Mouse (Mus musculus): ENCODE data around the gene Dnaaf3.

The Dnaaf3 gene

DNA sequence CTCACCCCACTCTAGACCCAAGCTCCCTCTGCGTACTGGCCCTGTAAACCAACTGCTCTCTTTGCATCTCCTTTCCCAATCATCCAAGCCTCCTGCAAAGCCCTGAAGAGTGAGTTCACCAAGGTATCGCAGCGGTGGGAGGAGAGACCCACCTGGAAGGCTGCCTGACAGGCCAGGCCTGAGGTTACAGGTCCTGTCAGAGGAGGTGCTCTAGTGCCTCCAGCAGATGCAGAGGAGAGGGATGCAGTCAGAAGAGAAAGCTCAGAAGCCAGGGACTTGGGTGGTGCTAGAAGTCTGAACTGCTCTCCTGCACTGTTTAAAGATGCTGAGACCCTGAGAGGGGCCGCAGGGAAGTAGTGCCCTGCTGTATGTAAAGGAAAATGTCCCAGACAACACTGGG is 33.2 kb downstream of the Dnaaf3 start:
- no peak for DNase-seq (ENCODE audit: low spot score in 2 of 2)

DNA sequence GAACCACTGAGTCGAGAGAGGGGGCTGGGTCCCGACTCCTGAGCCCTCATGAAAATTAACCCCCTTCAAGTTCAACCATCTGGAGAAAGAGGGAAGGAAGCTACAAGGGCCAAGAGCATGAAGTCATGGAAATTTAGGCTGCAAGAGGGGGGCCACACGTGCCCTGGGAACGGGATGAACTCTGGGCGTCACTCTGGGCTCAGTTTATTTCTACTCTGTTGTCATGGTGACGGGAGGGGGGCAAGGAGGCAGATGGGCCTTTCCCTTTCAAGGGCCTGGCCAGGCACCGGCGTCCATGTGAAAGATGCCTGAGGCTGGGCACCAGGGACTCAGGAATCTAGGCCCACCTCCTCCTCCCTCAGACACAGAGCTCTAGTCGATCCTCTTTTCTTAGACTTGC is 34.0 kb downstream of the Dnaaf3 start:
- no peak for DNase-seq (ENCODE audit: low spot score in 2 of 2)

DNA sequence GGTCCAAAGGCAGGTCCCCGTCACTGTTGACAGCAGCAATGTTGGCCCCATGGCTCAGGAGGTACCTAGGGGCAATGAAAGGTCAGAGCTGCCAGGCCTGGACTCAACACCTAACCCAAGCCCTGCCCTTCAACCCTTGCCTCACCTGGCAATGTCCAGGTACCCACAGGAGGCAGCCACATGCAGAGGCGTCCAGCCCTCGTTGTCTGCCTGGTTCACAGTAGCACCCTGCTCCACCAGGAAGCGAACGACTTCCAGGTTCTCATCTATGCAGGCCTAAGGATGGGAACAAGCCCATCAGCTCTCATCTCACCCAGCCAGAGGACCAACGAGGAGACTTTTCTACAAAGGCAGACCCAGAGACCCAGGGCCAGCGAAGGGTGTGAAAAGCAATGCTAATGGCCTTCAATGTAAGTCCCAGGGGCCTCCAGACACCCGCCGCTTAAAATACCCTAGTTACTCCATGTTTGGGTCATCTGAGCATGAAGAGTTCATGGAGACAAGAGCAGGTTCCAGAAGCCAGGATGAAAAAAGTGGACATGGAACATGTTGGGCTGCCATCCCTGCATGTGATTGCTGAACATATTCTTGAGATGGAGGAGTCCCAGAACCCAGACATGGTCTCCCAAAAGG is 34.9 kb downstream of the Dnaaf3 start:
- DNase-seq (ENCODE audit: low spot score in 2 of 2): no peak

DNA sequence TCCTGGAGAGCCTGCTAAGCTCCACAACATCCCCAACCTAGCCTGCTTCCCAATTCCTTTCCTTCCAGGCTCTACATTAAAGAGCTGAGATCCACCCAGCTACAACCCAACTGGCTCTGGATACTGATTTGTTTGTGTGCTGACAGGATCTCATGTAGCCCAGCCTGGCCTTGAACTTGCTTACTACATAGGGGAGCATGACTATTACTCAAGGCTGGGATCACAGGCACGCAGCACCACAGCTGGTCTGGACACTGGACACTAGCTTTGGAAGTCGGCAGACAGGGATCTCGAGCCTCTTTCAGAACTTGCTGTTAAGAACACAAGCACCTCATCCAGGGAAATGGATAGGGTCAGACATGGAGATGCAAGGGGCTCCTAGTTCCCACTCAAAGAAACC is 35.8 kb downstream of the Dnaaf3 start:
- DNase-seq (ENCODE audit: low spot score in 2 of 2): no peak

DNA sequence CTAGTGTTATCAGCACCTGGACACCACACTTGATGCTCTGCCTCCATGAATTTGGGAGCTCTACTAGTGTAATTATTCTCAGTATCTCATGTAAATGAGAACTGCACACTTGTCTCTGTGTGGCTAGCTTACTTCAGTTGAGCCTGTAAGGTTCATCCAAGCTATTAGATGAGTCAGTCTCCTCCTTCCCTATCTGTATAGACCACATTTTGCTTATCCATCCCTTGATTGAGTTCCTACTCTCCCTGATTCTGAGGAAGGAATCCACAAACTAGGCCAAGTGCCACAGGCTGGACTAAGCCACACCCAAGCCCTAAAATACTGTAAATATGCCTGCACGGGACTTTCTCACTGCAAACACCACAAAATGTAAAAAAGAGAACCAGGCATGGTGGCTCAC is 38.3 kb downstream of the Dnaaf3 start:
- DNase-seq (ENCODE audit: low spot score in 2 of 2): no peak

DNA sequence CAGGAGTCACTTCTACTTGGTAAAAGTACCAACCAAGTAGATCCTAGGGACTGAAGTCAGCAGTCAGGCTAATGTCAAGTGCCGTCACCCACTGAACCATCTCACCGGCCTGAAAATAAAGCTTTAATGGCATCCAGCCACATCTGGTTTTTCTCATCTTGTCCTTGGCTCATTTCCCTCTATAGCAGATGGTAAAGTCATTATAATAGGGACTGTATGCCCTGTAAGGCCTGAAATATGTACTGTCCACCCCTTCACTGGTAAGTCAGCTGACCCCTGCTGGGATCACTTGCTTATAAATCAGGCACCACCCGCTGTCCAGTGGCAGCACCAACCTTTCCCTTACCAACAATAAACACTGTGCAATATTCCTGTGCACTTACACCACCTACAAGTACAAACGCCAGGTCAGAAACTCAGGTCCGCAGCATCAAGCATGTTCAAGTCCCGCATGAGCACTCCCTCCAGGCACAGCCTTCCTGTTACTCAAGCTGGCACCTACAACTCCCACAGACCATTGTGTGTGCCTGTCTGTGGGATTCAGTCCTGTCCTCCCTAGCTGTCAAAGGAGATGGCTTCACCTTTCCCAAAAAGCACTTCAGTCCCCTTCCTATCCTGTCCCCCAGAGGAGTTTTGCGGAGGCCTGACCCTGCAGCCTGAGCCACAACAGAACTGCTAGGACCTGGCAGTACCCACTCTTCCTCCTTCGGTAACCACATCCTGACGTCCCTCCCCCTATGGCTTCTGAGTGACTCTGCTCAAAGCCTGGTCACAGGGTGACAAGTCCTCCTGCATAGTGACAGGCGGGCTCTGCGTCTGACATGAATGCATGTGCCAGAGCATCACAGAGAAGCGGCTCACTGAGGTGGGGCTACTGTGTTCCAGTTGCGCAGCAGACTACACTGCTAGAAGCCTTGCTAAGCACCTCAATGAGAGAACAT is 39.7 kb downstream of the Dnaaf3 start:
- peak; percentile 60 to 79 for DNase-seq (ENCODE audit: low spot score in 2 of 2)

DNA sequence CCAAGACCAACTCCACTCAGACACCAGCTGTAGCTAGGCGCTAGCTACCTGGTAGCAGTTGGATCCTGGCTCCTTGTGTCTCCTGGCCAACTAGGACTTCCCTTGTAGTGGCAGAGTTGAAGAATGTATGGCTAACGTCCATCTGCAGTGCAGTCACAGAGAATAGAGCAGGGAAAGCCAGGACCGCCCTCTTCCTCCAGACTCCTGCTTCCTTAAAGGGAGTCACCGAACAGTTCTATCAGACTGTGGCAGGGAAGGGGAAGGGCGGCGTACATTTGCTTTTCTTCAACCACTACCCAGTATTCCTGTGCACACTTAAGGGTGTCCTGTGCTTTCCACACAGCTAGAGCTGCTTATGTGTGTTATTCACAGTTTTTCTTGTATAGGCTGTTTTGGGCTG is 40.9 kb downstream of the Dnaaf3 start:
- DNase-seq (ENCODE audit: low spot score in 2 of 2): no peak

DNA sequence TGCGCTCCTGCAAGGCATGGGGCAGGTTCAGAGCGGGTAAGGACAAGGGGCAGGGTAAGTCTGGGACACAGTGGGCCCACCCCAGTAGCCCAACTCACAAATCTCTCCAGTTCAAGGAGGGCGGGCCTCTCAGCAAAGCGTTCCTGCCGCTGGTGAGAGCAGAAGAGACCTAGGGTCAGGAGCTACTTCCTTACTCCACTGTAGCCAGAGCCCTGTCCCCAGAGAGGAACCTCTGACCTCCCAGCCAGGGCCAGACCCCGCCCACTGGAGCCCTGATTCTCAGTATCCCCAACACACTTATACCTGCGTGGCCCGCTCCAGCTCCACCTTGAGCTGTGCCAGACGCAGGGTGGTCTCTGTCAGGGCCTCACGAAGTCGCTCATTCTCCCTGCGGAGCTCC is 50.0 kb downstream of the Dnaaf3 start:
- DNase-seq (ENCODE audit: low spot score in 2 of 2): no peak

DNA sequence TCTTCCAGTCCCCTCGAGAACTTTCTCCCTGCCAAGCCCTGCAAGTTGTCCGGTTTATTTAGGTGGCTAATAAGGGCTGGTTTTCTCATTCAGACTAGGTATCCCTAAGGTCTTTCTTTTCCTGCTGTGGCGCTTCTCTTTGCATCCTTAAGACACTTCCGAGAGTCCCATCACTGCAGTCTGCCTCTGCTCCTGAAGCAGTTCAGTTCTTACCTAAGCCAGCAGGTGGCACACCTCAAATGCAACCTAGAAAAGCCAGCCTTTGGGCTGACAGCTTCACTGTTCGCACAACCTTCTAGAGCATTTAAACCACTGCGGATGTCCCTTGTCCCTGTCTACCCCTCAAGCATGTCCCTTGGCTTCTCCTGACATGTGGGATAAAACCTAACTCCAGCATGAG is 52.6 kb downstream of the Dnaaf3 start:
- peak in 1 of 2 experiments; percentile 41 for DNase-seq (ENCODE audit: low spot score in 2 of 2)

DNA sequence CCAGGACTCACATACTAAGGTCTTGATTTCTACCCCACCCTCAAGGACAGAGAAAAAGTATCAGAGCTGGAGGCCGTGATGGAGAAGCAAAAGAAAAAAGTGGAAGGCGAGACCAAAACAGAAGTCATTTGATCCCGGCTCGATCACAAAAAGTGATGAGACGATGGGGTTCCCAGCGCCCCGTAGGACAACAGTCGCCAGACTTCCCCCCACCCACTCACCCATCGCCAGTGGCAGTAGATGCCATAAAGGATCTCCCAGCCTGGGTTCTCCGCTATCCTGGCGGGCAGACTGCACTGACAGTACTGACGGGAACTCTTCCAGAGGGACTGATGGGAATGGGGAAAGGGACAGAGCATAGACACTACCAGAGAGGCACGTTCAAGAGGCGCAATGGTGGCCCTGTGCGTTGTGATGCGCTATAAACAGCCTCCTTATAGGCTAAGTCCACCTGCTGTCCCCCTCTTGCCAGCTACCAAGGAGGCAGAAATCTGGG is 53.4 kb downstream of the Dnaaf3 start:
- DNase-seq (ENCODE audit: low spot score in 2 of 2): no peak

DNA sequence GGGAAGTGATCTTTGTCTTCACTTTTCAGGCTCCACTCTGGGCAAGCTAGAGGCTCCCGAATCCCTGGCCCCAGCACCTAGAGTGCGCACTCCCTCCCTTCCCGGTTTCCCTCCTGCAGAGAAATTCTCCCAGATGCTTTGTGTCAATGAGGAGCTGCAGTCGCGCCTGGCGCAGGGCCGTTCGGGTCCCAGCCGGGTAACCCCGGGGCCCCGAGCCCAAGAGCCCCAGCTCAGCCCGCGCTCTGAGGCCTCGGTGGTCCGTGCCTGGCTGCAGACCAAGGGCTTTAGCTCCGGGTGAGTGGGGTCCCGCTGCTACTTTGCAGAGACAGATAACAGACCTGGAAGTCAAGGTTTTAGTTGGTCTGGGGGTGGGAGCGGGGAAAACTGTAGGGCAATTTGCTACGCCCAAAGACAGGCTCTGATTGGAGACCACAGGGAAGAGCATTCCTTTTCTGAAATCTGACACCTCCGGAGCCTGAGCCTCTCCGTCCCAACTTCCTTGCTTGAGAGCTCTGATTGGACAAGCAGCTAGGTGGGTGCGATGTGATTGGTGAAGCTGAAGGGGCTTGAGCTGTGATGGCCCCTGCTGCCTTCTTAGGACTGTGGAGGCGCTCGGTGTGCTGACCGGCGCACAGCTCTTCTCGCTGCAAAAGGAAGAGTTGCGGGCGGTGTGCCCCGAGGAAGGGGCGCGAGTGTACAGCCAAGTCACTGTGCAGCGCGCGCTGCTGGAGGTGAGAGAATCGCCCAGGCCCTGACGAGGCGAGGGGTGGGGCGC is 54.0 kb downstream of the Dnaaf3 start:
- DNase-seq (ENCODE audit: low spot score in 2 of 2): peak in 1 of 2 experiments; percentile 12

DNA sequence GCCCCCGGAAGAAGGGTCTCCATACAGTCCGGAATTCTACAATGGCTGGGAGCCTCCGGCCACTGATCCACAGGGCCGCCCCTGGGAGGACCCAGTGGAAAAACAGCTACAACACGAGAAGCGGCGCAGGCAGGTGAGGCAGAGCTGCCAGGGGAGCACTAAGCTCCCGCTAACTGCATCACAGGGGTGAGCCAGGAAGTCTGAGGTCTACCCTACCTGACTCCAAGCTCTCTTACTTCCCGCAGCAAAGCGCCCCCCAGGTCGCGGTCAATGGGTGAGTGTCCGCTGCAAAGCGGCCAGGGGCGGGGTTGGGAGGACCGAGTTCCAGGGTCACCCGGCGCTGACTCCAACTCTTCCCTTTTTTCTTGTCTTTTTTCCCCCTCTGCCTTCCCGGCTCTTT is 58.3 kb downstream of the Dnaaf3 start:
- DNase-seq (ENCODE audit: low spot score in 2 of 2): no peak

Data from natural killer cell, adult 2 months (primary cell).